Mouse (Mus musculus): ENCODE measurements around the gene Naa25. TPM values are rescaled to one million over a fixed set of nuclear protein-coding genes. Genes with fewer than 3 reads are reported as not detected.
"Not testable (repeated sequence)": the region's sequence is repeated elsewhere in the genome, so short reads cannot be mapped to it uniquely, and the experiment has no call there.

The Naa25 gene
- polyA plus RNA-seq (2015; fragmentation: Nextera tagmentation; extraction: Ambion mirVana) = 46.3 and 48.0 TPM in 2 replicates

GRCm38 (mm10) chr5:121397187-121398145, at the start of gene Naa25:
Naa25 (plus strand) TSS chr5:121397936.
- H3K4me3 ChIP-seq (replicated peaks) = peak within 1 kb of the TSS; percentile 80
- no peaks in the 10 kb centered on the region for H3K36me3 ChIP-seq
- peak within 1 kb of the TSS; percentile 92 for H3K4me2 ChIP-seq (replicated peaks)
- H3K27ac ChIP-seq = peak within 1 kb of the TSS; percentile 88
- H3K27me3 ChIP-seq (replicated peaks) = no peaks in the 10 kb centered on the region
- H3K4me1 ChIP-seq (replicated peaks) = peaks cover 19% of the 10 kb centered on the region
- H3K9ac ChIP-seq = peak within 1 kb of the TSS; percentile 75
- H3K9me3 ChIP-seq = no peaks in the 10 kb centered on the region
- 9% methylated on average over 53 of the region's 53 CpGs for WGBS
- ATAC-seq = peak; percentile 96

- Histone ChIP-seq H3K9ac (no peak overlapping the region), H3K9me3 (no peaks in the 10 kb centered on the region), H3K4me2 (replicated peaks) (no peak overlapping the region), H3K4me3 (replicated peaks) (no peak overlapping the region), H3K36me3 (peaks cover 65% of the 10 kb centered on the region), H3K27ac (no peak overlapping the region), H3K4me1 (replicated peaks) (peaks cover 7% of the 10 kb centered on the region), H3K27me3 (replicated peaks) (no peaks in the 10 kb centered on the region)
- ATAC-seq = peak; percentile 87
- WGBS = 54% methylated on average over 9 of the region's 9 CpGs
Observed at GRCm38 (mm10) chr5:121359229-121359628, 38.5 kb upstream of the Naa25 start.

- H3K4me3 ChIP-seq (replicated peaks) = no peak overlapping the region
- H3K4me1 ChIP-seq (replicated peaks) = peaks cover 7% of the 10 kb centered on the region
- no peak overlapping the region for H3K27ac ChIP-seq
- H3K9ac ChIP-seq = no peak overlapping the region
- H3K4me2 ChIP-seq (replicated peaks) = no peak overlapping the region
- no peaks in the 10 kb centered on the region for H3K27me3 ChIP-seq (replicated peaks)
- peaks cover 73% of the 10 kb centered on the region for H3K36me3 ChIP-seq
- no peak for ATAC-seq
- no peaks in the 10 kb centered on the region for H3K9me3 ChIP-seq
- WGBS = 92% methylated on average over 5 of the region's 5 CpGs
Observed at GRCm38 (mm10) chr5:121361696-121362095, 36.0 kb upstream of the Naa25 start.

GRCm38 (mm10) chr5:121363441-121363840, 34.3 kb upstream of the Naa25 start:
- Histone ChIP-seq H3K27ac (no peak overlapping the region), H3K36me3 (peaks cover 64% of the 10 kb centered on the region), H3K4me2 (replicated peaks) (no peak overlapping the region), H3K27me3 (replicated peaks) (no peaks in the 10 kb centered on the region), H3K9me3 (no peaks in the 10 kb centered on the region), H3K4me1 (replicated peaks) (peaks cover 7% of the 10 kb centered on the region), H3K9ac (no peak overlapping the region), H3K4me3 (replicated peaks) (no peak overlapping the region)
- no peak for ATAC-seq
- WGBS = 86% methylated on average over 7 of the region's 7 CpGs

GRCm38 (mm10) chr5:121366449-121367225, 31.1 kb upstream of the Naa25 start:
- Histone ChIP-seq H3K4me1 (replicated peaks) (no peaks in the 10 kb centered on the region), H3K4me3 (replicated peaks) (no peak overlapping the region), H3K36me3 (peaks cover 39% of the 10 kb centered on the region), H3K4me2 (replicated peaks) (no peak overlapping the region), H3K27ac (no peak overlapping the region), H3K27me3 (replicated peaks) (no peaks in the 10 kb centered on the region), H3K9me3 (no peaks in the 10 kb centered on the region), H3K9ac (no peak overlapping the region)
- no peak for ATAC-seq
- WGBS = 80% methylated on average over 16 of the region's 16 CpGs

GRCm38 (mm10) chr5:121367255-121367654, 30.5 kb upstream of the Naa25 start:
- no peak for ATAC-seq
- Histone ChIP-seq H3K9me3 (no peaks in the 10 kb centered on the region), H3K27ac (no peak overlapping the region), H3K36me3 (peaks cover 38% of the 10 kb centered on the region), H3K4me2 (replicated peaks) (no peak overlapping the region), H3K27me3 (replicated peaks) (no peaks in the 10 kb centered on the region), H3K9ac (no peak overlapping the region), H3K4me1 (replicated peaks) (no peaks in the 10 kb centered on the region), H3K4me3 (replicated peaks) (no peak overlapping the region)
- 87% methylated on average over 4 of the region's 4 CpGs for WGBS

- Histone ChIP-seq H3K27me3 (replicated peaks) (no peaks in the 10 kb centered on the region), H3K4me2 (replicated peaks) (no peak overlapping the region), H3K27ac (no peak overlapping the region), H3K9me3 (no peaks in the 10 kb centered on the region), H3K4me3 (replicated peaks) (no peak overlapping the region), H3K9ac (no peak overlapping the region), H3K36me3 (peaks cover 40% of the 10 kb centered on the region), H3K4me1 (replicated peaks) (no peaks in the 10 kb centered on the region)
- 86% methylated on average over 6 of the region's 6 CpGs for WGBS
- ATAC-seq = no peak
Observed at GRCm38 (mm10) chr5:121371712-121372111, 26.0 kb upstream of the Naa25 start.

GRCm38 (mm10) chr5:121374790-121375189, 22.9 kb upstream of the Naa25 start:
- Histone ChIP-seq H3K27ac (no peak overlapping the region), H3K27me3 (replicated peaks) (no peaks in the 10 kb centered on the region), H3K9ac (no peak overlapping the region), H3K4me3 (replicated peaks) (no peak overlapping the region), H3K4me2 (replicated peaks) (no peak overlapping the region), H3K4me1 (replicated peaks) (no peaks in the 10 kb centered on the region), H3K9me3 (no peaks in the 10 kb centered on the region), H3K36me3 (peaks cover 57% of the 10 kb centered on the region)
- no peak for ATAC-seq
- WGBS = 88% methylated on average over 3 of the region's 3 CpGs

- not testable (repeated sequence) for H3K4me1 ChIP-seq (replicated peaks); H3K4me2 ChIP-seq (replicated peaks); H3K27me3 ChIP-seq (replicated peaks); ATAC-seq; H3K9me3 ChIP-seq; H3K27ac ChIP-seq; H3K4me3 ChIP-seq (replicated peaks); H3K9ac ChIP-seq
- H3K36me3 ChIP-seq = peaks cover 69% of the 10 kb centered on the region
- WGBS = 81% methylated on average over 5 of the region's 5 CpGs
Observed at GRCm38 (mm10) chr5:121376972-121377371, 20.8 kb upstream of the Naa25 start.

GRCm38 (mm10) chr5:121378678-121379256, 19.0 kb upstream of the Naa25 start:
- no peak overlapping the region for H3K27ac ChIP-seq
- no peak overlapping the region for H3K4me3 ChIP-seq (replicated peaks)
- WGBS = 90% methylated on average over 13 of the region's 13 CpGs
- H3K9me3 ChIP-seq = no peaks in the 10 kb centered on the region
- ATAC-seq = no peak
- H3K4me2 ChIP-seq (replicated peaks) = no peak overlapping the region
- 0 out of 2 replicates have a peak, but pooled peaks cover 3% of the 10 kb centered on the region for H3K4me1 ChIP-seq (replicated peaks)
- H3K9ac ChIP-seq = no peak overlapping the region
- no peaks in the 10 kb centered on the region for H3K27me3 ChIP-seq (replicated peaks)
- H3K36me3 ChIP-seq = peaks cover 55% of the 10 kb centered on the region

GRCm38 (mm10) chr5:121380692-121381091, 17.0 kb upstream of the Naa25 start:
- Histone ChIP-seq H3K4me2 (replicated peaks) (no peak overlapping the region), H3K9ac (no peak overlapping the region), H3K4me1 (replicated peaks) (0 out of 2 replicates have a peak, but pooled peaks cover 7% of the 10 kb centered on the region), H3K4me3 (replicated peaks) (no peak overlapping the region), H3K27ac (no peak overlapping the region), H3K27me3 (replicated peaks) (no peaks in the 10 kb centered on the region), H3K36me3 (peaks cover 40% of the 10 kb centered on the region), H3K9me3 (no peaks in the 10 kb centered on the region)
- 91% methylated on average over 2 of the region's 2 CpGs for WGBS
- no peak for ATAC-seq
